8 mouse cellular contexts compared by ENCODE assay signal in genomic region chr19:18712153-18712865, GRCm38 (mm10). TPM values are rescaled to one million over a fixed set of nuclear protein-coding genes. Genes with fewer than 3 reads are reported as not detected.
DNase-seq lines count a peak whose midpoint lies in the region; ATAC-seq lines count a peak whose summit lies in the region.

No protein-coding gene starts in this region.

- H3K4me2 ChIP-seq in limb, embryonic 11.5 days (ENCODE audit: low read depth, severe bottlenecking), result peak overlapping the region; percentile 49
- peak overlapping the region; percentile 55 for H3K4me2 ChIP-seq in neural tube, embryonic 15.5 days

- no peaks in the 10 kb centered on the region for H3K27me3 ChIP-seq in megakaryocyte, embryonic 14.5 days (replicated peaks)
- no peaks in the 10 kb centered on the region for H3K27me3 ChIP-seq in limb, embryonic 11.5 days (ENCODE audit: control insufficient read depth, insufficient read depth, low read length)
- H3K27me3 ChIP-seq in neural tube, embryonic 15.5 days (replicated peaks), result no peaks in the 10 kb centered on the region

- 62% methylated on average over 16 of the region's 16 CpGs for WGBS in limb, embryonic 11.5 days
- WGBS in neural tube, embryonic 15.5 days, result 60% methylated on average over 16 of the region's 16 CpGs

- peak overlapping the region; percentile 82; the same call in 1 of the 2 replicates for H3K27ac ChIP-seq in limb, embryonic 11.5 days (replicated peaks; ENCODE audit: low read depth, low read length)
- H3K27ac ChIP-seq in neural tube, embryonic 15.5 days (replicated peaks), result peak overlapping the region; percentile 96

- peaks cover 6% of the 10 kb centered on the region for H3K36me3 ChIP-seq in megakaryocyte, embryonic 14.5 days (replicated peaks; ENCODE audit: low read length)
- no peaks in the 10 kb centered on the region for H3K36me3 ChIP-seq in limb, embryonic 11.5 days (ENCODE audit: control insufficient read depth, insufficient read depth, low read length)
- no peaks in the 10 kb centered on the region for H3K36me3 ChIP-seq in neural tube, embryonic 15.5 days

- DNase-seq in limb, embryonic 11.5 days (ENCODE audit: low spot score), result peak; percentile 24
- DNase-seq in cerebellum, postnatal 25 days, result no peak
- no peak for DNase-seq in layer of hippocampus, adult 9-11 months

- H3K9me3 ChIP-seq in megakaryocyte, embryonic 14.5 days, result no peaks in the 10 kb centered on the region
- no peaks in the 10 kb centered on the region for H3K9me3 ChIP-seq in limb, embryonic 11.5 days (ENCODE audit: control insufficient read depth, low read length)
- no peaks in the 10 kb centered on the region for H3K9me3 ChIP-seq in neural tube, embryonic 15.5 days (replicated peaks)

- peaks cover 37% of the 10 kb centered on the region for H3K4me1 ChIP-seq in megakaryocyte, embryonic 14.5 days
- peaks cover 8% of the 10 kb centered on the region; the same call in 1 of the 2 replicates for H3K4me1 ChIP-seq in limb, embryonic 11.5 days (ENCODE audit: control insufficient read depth, insufficient read depth, low read length)
- H3K4me1 ChIP-seq in neural tube, embryonic 15.5 days, result peaks cover 28% of the 10 kb centered on the region

- H3K9ac ChIP-seq in limb, embryonic 11.5 days (ENCODE audit: low read length), result peak overlapping the region; percentile 77
- peak overlapping the region; percentile 77 for H3K9ac ChIP-seq in neural tube, embryonic 15.5 days (replicated peaks)

- ATAC-seq in megakaryocyte, adult 5-6 weeks (ENCODE audit: poor library complexity, severe bottlenecking), result no peak
- ATAC-seq in erythroblast, adult 5-6 weeks (replicated peaks; ENCODE audit: low FRiP score, poor library complexity, severe bottlenecking), result peak; percentile 33
- no peak for ATAC-seq in limb, embryonic 11.5 days (ENCODE audit: insufficient number of reproducible peaks, low FRiP score, low TSS enrichment, low read depth)
- ATAC-seq in neural tube, embryonic 15.5 days (ENCODE audit: low FRiP score), result no peak; the same call in 1 of the 2 replicates
- ATAC-seq in inflammation-experienced regulatory T-cells, adult 6 months, result no peak

- H3K4me3 ChIP-seq in megakaryocyte, embryonic 14.5 days (replicated peaks), result peak overlapping the region; percentile 96
- H3K4me3 ChIP-seq in limb, embryonic 11.5 days (ENCODE audit: low read depth, low read length), result peak overlapping the region; percentile 84
- H3K4me3 ChIP-seq in neural tube, embryonic 15.5 days (replicated peaks), result peak overlapping the region; percentile 64

RNA-seq across cellular contexts. Expression of gene D030056L22Rik, which starts 0.7 kb away (rescaled TPM):
- 7.6 and 14.4 TPM in 2 replicates for polyA plus RNA-seq in megakaryocyte, embryonic 14.5 days (2012; ENCODE audit: insufficient read depth, low replicate concordance)
- total RNA-seq in megakaryocyte, adult 5-6 weeks (2015), result 23.9 and 27.7 TPM in 2 replicates
- 10.4 and 11.4 TPM in 2 replicates for total RNA-seq in megakaryocyte, adult 5-6 weeks (2017)
- total RNA-seq in erythroblast, adult 5-6 weeks (2015; ENCODE audit: low replicate concordance), result 30.1 and 40.0 TPM in 2 replicates
- total RNA-seq in erythroblast, adult 5-6 weeks (2017; ENCODE audit: low replicate concordance), result 17.3 and 21.9 TPM in 2 replicates
- polyA plus RNA-seq in limb, embryonic 11.5 days (2014; fragmentation: Nextera tagmentation; extraction: Ambion mirVana), result 38.5 and 38.7 TPM in 2 replicates
- 51.8 and 53.6 TPM in 2 replicates for polyA plus RNA-seq in neural tube, embryonic 15.5 days (2015; fragmentation: Nextera tagmentation; extraction: Ambion mirVana)
- 1 to 10 TPM; 2.5 to 5.9 (median 3.0) TPM for polyA plus RNA-seq in inflammation-experienced regulatory T-cells, adult 6 months (2017; shearing (Covaris generic))

RNA-seq across cellular contexts. Expression of gene Trpm6, which starts 37.5 kb away (rescaled TPM):
- polyA plus RNA-seq in megakaryocyte, embryonic 14.5 days (2012; ENCODE audit: insufficient read depth, low replicate concordance), result not detected in 2 replicates
- total RNA-seq in megakaryocyte, adult 5-6 weeks (2015), result 0.07 TPM in 1 of 2 replicates, not detected in the other
- total RNA-seq in megakaryocyte, adult 5-6 weeks (2017), result 0.57 TPM in 1 of 2 replicates, not detected in the other
- not detected in 2 replicates for total RNA-seq in erythroblast, adult 5-6 weeks (2015; ENCODE audit: low replicate concordance)
- total RNA-seq in erythroblast, adult 5-6 weeks (2017; ENCODE audit: low replicate concordance), result 0.68 TPM in 1 of 2 replicates, not detected in the other
- 0.38 and 0.43 TPM in 2 replicates for polyA plus RNA-seq in limb, embryonic 11.5 days (2014; fragmentation: Nextera tagmentation; extraction: Ambion mirVana)
- polyA plus RNA-seq in neural tube, embryonic 15.5 days (2015; fragmentation: Nextera tagmentation; extraction: Ambion mirVana), result 0.26 and 0.37 TPM in 2 replicates
- under 1 TPM; 0.23 to 0.51 (median 0.46) TPM for polyA plus RNA-seq in inflammation-experienced regulatory T-cells, adult 6 months (2017; shearing (Covaris generic))

RNA-seq across cellular contexts. Expression of gene Carnmt1, which starts 41.7 kb away (rescaled TPM):
- 8.3 and 8.8 TPM in 2 replicates for polyA plus RNA-seq in megakaryocyte, embryonic 14.5 days (2012; ENCODE audit: insufficient read depth, low replicate concordance)
- 16.3 and 18.3 TPM in 2 replicates for total RNA-seq in megakaryocyte, adult 5-6 weeks (2015)
- 11.4 and 11.6 TPM in 2 replicates for total RNA-seq in megakaryocyte, adult 5-6 weeks (2017)
- total RNA-seq in erythroblast, adult 5-6 weeks (2015; ENCODE audit: low replicate concordance), result 10.2 and 10.9 TPM in 2 replicates
- 9.3 and 11.7 TPM in 2 replicates for total RNA-seq in erythroblast, adult 5-6 weeks (2017; ENCODE audit: low replicate concordance)
- 36.6 and 42.1 TPM in 2 replicates for polyA plus RNA-seq in limb, embryonic 11.5 days (2014; fragmentation: Nextera tagmentation; extraction: Ambion mirVana)
- polyA plus RNA-seq in neural tube, embryonic 15.5 days (2015; fragmentation: Nextera tagmentation; extraction: Ambion mirVana), result 12.7 and 14.1 TPM in 2 replicates
- 1 to 10 TPM; 3.2 to 5.2 (median 3.8) TPM for polyA plus RNA-seq in inflammation-experienced regulatory T-cells, adult 6 months (2017; shearing (Covaris generic))
